Mouse (Mus musculus): Measurements from ENCODE around the gene Sorcs2. TPM values are rescaled to one million over a fixed set of nuclear protein-coding genes. Genes with fewer than 3 reads are reported as not detected.
"Not testable (repeated sequence)": the region's sequence is repeated elsewhere in the genome, so short reads cannot be mapped to it uniquely, and the experiment has no call there.

Sorcs2 gene
- polyA plus RNA-seq, 1 experiment = 24.9 TPM

GRCm38 (mm10) chr5:36398463-36399364 lies 775 bp upstream of the Sorcs2 start:
- Histone ChIP-seq H3K4me3 (ENCODE audit: insufficient read depth, low read depth, low read length) (no peak overlapping the region), H3K4me1 (ENCODE audit: control insufficient read depth, insufficient read depth, insufficient read length, low read length) (no peaks in the 10 kb centered on the region), H3K27ac (replicated peaks; ENCODE audit: low read depth, low read length) (no peak overlapping the region)

- Histone ChIP-seq H3K4me3 (ENCODE audit: insufficient read depth, low read depth, low read length) (peak overlapping the region; percentile 73), H3K27ac (replicated peaks; ENCODE audit: low read depth, low read length) (no peak overlapping the region), H3K4me1 (ENCODE audit: control insufficient read depth, insufficient read depth, insufficient read length, low read length) (no peaks in the 10 kb centered on the region)
Observed at GRCm38 (mm10) chr5:36397384-36397759, 567 bp downstream of the Sorcs2 start.

GRCm38 (mm10) chr5:36396491-36397383 lies 1.2 kb downstream of the Sorcs2 start:
- Histone ChIP-seq H3K27ac (replicated peaks; ENCODE audit: low read depth, low read length) (no peak overlapping the region), H3K4me3 (ENCODE audit: insufficient read depth, low read depth, low read length) (peak overlapping the region; percentile 73), H3K4me1 (ENCODE audit: control insufficient read depth, insufficient read depth, insufficient read length, low read length) (no peaks in the 10 kb centered on the region)

- H3K4me3 ChIP-seq (ENCODE audit: insufficient read depth, low read depth, low read length) = no peak overlapping the region
- no peak overlapping the region for H3K27ac ChIP-seq (replicated peaks; ENCODE audit: low read depth, low read length)
- no peaks in the 10 kb centered on the region for H3K4me1 ChIP-seq (ENCODE audit: control insufficient read depth, insufficient read depth, insufficient read length, low read length)
Observed at GRCm38 (mm10) chr5:36396011-36396410, 1.9 kb downstream of the Sorcs2 start.

- no peak overlapping the region for H3K4me3 ChIP-seq (ENCODE audit: insufficient read depth, low read depth, low read length)
- H3K4me1 ChIP-seq (ENCODE audit: control insufficient read depth, insufficient read depth, insufficient read length, low read length) = no peaks in the 10 kb centered on the region
- H3K27ac ChIP-seq (replicated peaks; ENCODE audit: low read depth, low read length) = no peak overlapping the region
Observed at GRCm38 (mm10) chr5:36394840-36395515, 3.0 kb downstream of the Sorcs2 start.

- Histone ChIP-seq H3K4me3 (ENCODE audit: insufficient read depth, low read depth, low read length) (no peak overlapping the region), H3K27ac (replicated peaks; ENCODE audit: low read depth, low read length) (no peak overlapping the region), H3K4me1 (ENCODE audit: control insufficient read depth, insufficient read depth, insufficient read length, low read length) (no peaks in the 10 kb centered on the region)
Observed at GRCm38 (mm10) chr5:36391751-36392150, 6.2 kb downstream of the Sorcs2 start.

- not testable (repeated sequence) for H3K4me3 ChIP-seq (ENCODE audit: insufficient read depth, low read depth, low read length); H3K27ac ChIP-seq (replicated peaks; ENCODE audit: low read depth, low read length); H3K4me1 ChIP-seq (ENCODE audit: control insufficient read depth, insufficient read depth, insufficient read length, low read length)
Observed at GRCm38 (mm10) chr5:36390591-36390927, 7.4 kb downstream of the Sorcs2 start.

- Histone ChIP-seq H3K4me3 (ENCODE audit: insufficient read depth, low read depth, low read length) (no peak overlapping the region), H3K4me1 (ENCODE audit: control insufficient read depth, insufficient read depth, insufficient read length, low read length) (peaks cover 3% of the 10 kb centered on the region; the same call in 1 of the 2 replicates), H3K27ac (replicated peaks; ENCODE audit: low read depth, low read length) (no peak overlapping the region)
Observed at GRCm38 (mm10) chr5:36389731-36390590, 8.0 kb downstream of the Sorcs2 start.

GRCm38 (mm10) chr5:36385062-36385461 lies 12.9 kb downstream of the Sorcs2 start:
- Histone ChIP-seq H3K4me1 (ENCODE audit: control insufficient read depth, insufficient read depth, insufficient read length, low read length) (peaks cover 4% of the 10 kb centered on the region; the same call in 1 of the 2 replicates), H3K27ac (replicated peaks; ENCODE audit: low read depth, low read length) (no peak overlapping the region), H3K4me3 (ENCODE audit: insufficient read depth, low read depth, low read length) (no peak overlapping the region)

- peaks cover 4% of the 10 kb centered on the region; the same call in 1 of the 2 replicates for H3K4me1 ChIP-seq (ENCODE audit: control insufficient read depth, insufficient read depth, insufficient read length, low read length)
- H3K27ac ChIP-seq (replicated peaks; ENCODE audit: low read depth, low read length) = no peak overlapping the region
- no peak overlapping the region for H3K4me3 ChIP-seq (ENCODE audit: insufficient read depth, low read depth, low read length)
Observed at GRCm38 (mm10) chr5:36383431-36383830, 14.5 kb downstream of the Sorcs2 start.

- H3K4me1 ChIP-seq (ENCODE audit: control insufficient read depth, insufficient read depth, insufficient read length, low read length) = peaks cover 4% of the 10 kb centered on the region; the same call in 1 of the 2 replicates
- H3K4me3 ChIP-seq (ENCODE audit: insufficient read depth, low read depth, low read length) = no peak overlapping the region
- no peak overlapping the region for H3K27ac ChIP-seq (replicated peaks; ENCODE audit: low read depth, low read length)
Observed at GRCm38 (mm10) chr5:36382721-36383120, 15.2 kb downstream of the Sorcs2 start.

- Histone ChIP-seq H3K4me1 (ENCODE audit: control insufficient read depth, insufficient read depth, insufficient read length, low read length) (peaks cover 4% of the 10 kb centered on the region; the same call in 1 of the 2 replicates), H3K27ac (replicated peaks; ENCODE audit: low read depth, low read length) (no peak overlapping the region)
Observed at GRCm38 (mm10) chr5:36382134-36382693, 15.7 kb downstream of the Sorcs2 start.

GRCm38 (mm10) chr5:36379938-36380511 lies 17.9 kb downstream of the Sorcs2 start:
- no peak overlapping the region for H3K27ac ChIP-seq (replicated peaks; ENCODE audit: low read depth, low read length)
- no peak overlapping the region for H3K4me3 ChIP-seq (ENCODE audit: insufficient read depth, low read depth, low read length)
- 0 out of 2 replicates have a peak, but pooled peaks cover 2% of the 10 kb centered on the region for H3K4me1 ChIP-seq (ENCODE audit: control insufficient read depth, insufficient read depth, insufficient read length, low read length)

More at GRCm38 (mm10) chr5:36382134-36382693, 15.7 kb downstream of the Sorcs2 start:
- no peak overlapping the region for H3K4me3 ChIP-seq (ENCODE audit: insufficient read depth, low read depth, low read length)

- Histone ChIP-seq H3K4me1 (ENCODE audit: control insufficient read depth, insufficient read depth, insufficient read length, low read length) (0 out of 2 replicates have a peak, but pooled peaks cover 2% of the 10 kb centered on the region), H3K27ac (replicated peaks; ENCODE audit: low read depth, low read length) (no peak overlapping the region), H3K4me3 (ENCODE audit: insufficient read depth, low read depth, low read length) (no peak overlapping the region)
Observed at GRCm38 (mm10) chr5:36378370-36378738, 19.6 kb downstream of the Sorcs2 start.
